Mouse (Mus musculus): ENCODE results near the gene Glo1. TPM values are rescaled to one million over a fixed set of nuclear protein-coding genes. Genes with fewer than 3 reads are reported as not detected.

Gene Glo1
- total RNA-seq, 4 experiments from 2014 or later, result 183 to 193 (median 187) TPM

DNA sequence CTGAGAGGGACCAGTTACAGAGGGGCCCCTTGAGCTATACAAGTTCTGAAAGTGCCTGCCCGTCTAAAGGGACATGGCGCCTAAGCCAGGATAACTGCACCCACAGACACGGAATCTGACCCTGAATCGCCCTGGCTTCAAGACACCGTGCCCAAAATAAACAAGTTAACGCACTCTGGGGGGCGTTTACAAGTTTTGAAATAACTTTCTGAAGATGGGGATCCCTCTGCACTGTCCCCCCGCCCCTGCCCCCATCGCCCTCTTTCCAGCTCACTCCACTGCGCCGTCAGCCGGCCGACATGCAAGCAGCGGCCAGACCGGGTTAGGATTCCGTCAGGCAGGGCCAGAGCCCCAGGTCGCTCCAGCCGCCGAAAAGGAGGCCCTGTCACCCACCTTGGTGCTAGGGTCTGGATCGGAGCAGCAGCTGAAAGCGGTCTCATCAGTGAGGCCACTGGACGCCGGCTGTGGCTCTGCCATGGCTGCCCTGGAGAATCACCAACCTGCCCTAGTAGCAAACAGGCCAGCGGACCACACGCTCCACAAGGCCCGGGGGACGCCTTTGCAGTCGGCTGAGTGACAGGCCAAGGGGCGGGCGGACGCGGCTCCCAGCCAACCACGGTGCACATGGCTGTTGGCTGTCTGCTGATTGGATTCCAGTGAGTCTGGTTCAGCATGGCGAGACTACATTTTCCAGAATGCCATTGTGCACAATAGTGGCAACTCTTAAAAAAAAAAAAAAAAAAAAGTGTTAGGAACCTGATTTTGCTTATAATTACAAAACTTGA, 14.4 kb downstream of the Glo1 start:
- peak; percentile 99 to 100 for DNase-seq (ENCODE audit: low spot score in 2 of 2)

GRCm38 (mm10) chr17:30611221-30612074, 15.2 kb downstream of the Glo1 start:
- DNase-seq (ENCODE audit: low spot score in 2 of 2), result no peak

- DNase-seq (ENCODE audit: low spot score in 2 of 2), result no peak
These were observed 15.9 kb downstream of the Glo1 start for GRCm38 (mm10) chr17:30610739-30611138.

GRCm38 (mm10) chr17:30609980-30610307, 16.7 kb downstream of the Glo1 start:
- DNase-seq (ENCODE audit: low spot score in 2 of 2), result no peak

DNA sequence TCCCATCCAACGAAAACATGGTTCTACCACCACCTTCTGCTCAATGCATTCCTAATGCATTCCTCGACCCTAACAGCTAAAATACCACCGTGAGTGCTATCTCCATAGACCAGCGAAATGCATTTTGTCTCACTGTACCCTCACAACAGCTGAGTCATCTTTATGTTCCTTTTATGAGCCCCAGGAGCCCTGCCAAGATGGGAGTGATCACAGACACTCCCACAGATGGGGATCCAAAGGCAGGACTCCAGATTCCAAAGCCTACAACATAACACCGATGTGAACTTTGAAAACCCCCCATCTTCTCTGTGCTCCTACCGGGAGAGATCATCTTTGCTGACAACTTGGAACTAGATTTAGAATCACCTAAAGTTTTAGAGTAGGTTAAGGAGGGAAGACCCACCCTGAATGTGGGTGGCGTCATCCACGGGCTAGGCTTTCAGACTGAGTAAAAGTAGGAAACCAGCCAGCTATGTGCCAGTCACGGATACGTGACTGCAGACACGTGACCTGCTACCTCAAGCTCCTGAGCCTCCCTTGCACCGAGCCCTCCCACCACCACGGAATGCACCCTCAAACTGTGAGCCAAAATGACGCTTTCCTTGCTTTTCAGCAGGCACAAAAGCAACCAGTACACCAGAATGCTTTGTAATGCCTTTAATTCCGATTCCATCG, 17.2 kb downstream of the Glo1 start:
- peak in 1 of 2 experiments; percentile 63 for DNase-seq (ENCODE audit: low spot score in 2 of 2)

DNA sequence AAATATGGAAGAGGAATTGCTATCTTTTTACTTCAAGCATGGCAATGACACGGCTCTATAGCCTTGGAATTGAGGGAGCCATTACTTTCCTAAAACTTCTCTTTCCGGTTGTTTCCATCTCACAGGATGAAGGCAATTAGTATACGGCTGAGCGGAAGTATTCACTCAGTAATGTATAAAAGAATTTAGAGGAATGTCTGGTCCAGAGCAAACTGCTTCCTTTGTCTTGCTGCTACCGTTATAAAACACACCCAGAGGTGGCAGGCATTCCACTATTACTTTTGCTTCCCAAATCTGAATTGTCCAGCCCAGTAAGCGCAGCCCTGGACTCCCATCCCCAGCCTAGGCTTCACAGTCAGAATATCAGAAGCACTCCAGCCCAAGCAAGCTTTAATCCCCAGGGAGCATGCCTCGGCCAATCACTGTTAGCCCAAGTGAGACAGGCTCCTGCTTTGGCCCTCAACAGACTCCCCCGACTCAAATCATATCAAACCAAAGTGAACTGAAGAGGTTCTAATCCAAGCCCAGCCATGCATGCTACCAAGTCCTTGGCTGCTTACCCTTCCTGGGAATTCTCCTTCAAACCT, 18.7 kb downstream of the Glo1 start:
- no peak for DNase-seq (ENCODE audit: low spot score in 2 of 2)

DNA sequence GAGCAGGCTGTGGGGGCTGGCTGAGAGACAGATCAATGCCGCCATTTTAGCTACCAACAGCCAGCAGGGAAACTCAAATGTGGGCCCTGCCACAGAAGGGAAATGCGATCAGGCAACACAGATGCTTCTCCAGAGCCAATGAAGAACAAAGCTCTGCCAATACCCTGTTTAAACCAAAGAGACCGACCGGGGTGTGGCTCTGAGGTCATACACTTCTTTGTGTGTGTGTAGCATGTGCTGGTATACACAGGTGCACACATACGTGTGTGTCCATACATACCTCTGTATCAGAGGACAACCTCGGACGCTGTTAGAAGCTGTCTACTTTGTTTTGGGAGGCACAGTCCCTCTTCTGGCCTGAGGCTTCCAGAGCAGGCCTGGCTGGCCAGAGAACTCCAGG, 19.3 kb downstream of the Glo1 start:
- no peak for DNase-seq (ENCODE audit: low spot score in 2 of 2)

DNA sequence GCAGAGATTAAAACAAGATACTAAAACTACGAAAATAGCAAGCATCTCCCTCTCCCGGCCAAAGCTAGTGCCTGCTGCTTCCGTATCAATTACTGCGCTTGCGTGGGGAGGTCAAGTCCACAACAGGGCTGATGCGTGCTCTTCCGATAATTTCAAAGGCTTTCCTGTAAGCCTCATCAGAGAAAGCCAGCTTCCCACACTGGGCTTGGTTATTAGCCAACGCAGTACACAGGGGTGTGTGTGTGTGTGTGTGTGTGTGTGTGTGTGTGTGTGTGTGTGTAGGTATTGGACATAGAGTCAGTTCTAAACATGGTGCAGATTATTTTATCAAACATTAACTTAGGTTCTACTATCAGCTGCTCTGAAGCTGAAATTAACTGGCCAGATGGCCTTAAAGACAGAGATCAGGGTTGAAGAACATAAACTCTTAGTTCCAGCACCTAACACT, 20.0 kb downstream of the Glo1 start:
- DNase-seq (ENCODE audit: low spot score in 2 of 2), result no peak

DNA sequence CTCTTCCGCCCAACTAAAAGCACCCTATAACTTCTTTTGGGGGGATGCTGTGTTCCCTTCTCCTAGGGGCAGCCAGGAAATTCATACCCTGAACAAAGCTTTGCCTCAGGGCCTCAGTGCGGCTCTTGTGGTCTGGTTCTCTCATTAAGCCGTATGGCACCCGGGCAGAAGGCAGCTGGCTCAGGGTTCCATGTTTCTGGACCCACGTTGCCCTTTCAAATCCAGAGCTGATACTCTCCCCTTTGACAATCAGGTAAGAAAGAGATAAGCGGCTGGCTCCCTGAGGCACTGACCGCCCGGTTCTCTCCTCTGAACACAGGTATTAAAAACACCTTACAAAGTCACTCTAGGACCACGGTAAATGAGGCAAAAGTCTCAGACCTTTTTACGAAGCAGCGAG, 20.5 kb downstream of the Glo1 start:
- no peak for DNase-seq (ENCODE audit: low spot score in 2 of 2)

GRCm38 (mm10) chr17:30605001-30605400, 21.7 kb downstream of the Glo1 start:
- DNase-seq (ENCODE audit: low spot score in 2 of 2), result no peak

- no peak for DNase-seq (ENCODE audit: low spot score in 2 of 2)
These were observed 22.4 kb downstream of the Glo1 start for GRCm38 (mm10) chr17:30604296-30604695.

DNA sequence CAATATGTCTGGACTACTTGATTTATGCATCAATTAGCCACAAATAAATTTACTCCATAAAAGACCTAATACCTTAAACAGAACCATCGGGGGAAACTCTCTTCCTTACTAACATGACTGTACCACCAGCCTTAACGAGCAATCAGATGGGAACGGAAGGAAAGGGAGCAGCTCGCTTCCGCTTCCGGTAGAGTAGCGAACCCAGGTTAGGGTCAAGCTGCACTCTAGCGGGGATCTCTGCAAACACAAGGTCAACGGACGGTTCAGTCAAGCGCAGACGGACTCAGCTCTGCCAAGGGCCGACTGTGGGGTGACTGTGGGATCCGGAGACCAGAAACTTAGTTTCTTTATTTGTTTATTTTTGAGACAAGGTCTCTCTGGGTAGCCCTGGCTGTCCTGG, 24.5 kb downstream of the Glo1 start:
- DNase-seq (ENCODE audit: low spot score in 2 of 2), result no peak

DNA sequence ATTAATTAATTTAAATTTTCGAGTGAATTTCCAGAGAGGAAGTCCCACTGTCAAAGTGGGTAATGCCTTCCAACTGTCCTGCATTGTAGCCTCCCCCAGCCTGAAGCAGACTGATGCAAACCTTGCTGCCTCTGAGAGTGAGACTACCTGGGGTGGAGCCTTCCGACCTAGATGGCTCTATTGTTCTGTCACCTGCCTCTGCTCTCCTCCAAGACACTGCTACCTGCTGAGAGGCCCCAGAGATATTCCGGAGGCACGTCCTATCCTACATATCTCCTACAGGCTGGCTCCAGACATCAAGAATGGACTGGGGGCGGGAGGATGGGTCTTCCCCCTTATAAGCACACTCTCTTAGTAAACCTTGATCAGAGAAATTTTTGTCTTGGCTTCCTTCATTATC, 28.4 kb downstream of the Glo1 start:
- DNase-seq (ENCODE audit: low spot score in 2 of 2), result no peak

DNA sequence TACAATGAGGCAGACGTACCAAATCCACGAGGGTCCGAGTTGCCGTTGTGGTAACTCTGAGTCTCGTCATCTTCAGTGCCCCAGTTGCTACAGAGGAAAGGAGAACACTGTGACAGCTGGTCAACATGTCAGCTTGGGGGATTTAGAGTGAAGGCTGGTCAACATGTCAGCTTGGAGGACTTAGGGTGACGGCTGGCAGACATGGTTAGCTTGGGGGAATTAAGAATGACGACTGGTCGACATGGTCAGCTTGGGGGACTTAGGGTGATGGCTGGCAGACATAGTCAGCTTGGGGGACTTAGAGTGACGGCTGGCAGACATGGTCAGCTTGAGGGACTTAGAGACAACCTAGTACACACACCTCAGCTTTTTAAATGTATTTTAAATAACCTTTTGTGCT, 28.9 kb downstream of the Glo1 start:
- no peak for DNase-seq (ENCODE audit: low spot score in 2 of 2)

DNA sequence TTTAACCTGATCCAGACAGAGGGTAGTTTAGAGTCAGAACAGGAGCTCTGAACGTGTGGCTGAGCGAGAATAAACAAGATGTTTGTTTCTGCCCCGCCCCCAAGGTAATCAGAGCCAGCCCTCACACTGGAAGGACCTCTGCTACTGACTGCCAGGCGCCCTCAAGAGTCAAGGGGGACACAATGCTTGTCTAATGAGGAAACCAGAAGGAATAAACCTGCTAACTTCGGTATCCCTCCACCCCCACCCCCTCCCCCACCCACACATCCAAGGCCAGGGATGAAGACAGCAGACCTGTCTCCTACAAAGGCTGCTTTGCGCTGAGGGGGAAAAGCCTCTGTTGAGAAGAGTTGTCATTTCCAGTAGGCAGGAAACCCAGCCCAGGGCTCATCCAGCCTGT, 31.8 kb downstream of the Glo1 start:
- DNase-seq (ENCODE audit: low spot score in 2 of 2), result no peak

DNA sequence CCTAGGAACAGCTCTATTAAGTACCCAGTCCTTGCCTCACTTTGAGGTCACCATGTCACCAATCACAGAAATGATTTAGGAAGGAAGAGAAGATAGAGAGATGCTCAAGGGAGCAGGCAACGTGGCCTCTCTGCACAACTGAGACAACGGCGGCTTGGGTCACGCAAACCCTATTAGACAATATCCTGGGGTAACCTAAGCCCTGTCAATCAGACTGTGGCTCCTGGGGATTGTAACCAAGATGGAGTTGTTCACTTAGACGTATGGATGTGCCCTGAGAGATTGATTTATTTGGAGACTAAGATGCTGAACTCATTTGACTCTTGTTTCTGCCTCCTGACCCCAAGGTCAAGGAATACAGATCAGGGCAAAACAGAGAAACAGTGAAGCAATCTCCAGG, 32.3 kb downstream of the Glo1 start:
- DNase-seq (ENCODE audit: low spot score in 2 of 2), result no peak

GRCm38 (mm10) chr17:30590417-30591198, 36.1 kb downstream of the Glo1 start:
- DNase-seq (ENCODE audit: low spot score in 2 of 2), result peak in 1 of 2 experiments; percentile 73

DNA sequence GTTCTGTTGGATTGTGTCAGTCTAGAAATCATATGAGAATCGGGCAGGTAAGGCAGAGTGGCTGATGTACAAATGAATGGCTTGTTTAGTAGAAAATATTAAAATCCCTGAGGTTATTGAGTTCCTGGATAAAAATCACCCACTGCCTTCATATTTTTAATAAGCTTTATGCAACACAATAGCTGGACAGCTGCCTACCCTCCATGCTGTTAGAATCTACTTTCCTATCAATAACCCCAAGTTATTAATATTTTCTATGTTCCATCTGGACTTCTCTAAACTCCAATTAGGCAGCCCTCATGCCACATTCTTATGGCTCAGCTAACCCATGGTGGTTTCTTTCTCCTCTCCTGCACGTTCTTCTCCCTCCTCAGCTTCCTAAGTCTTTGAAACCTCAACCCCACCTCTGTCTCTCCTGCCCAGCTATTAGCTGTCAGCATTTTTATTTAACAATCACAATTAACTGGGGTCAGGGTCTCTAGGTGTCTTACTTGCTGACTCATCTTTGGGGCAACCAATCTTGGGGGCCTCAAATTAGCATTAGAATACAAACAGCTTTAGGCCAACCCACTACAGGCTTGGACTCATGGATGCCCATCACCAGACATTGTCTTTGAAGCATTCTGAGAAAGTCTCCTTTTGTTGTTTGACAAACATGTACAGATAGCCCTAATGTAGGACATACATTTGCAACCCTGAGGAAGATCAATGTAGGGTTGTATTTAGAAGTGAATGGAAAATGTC, 43.2 kb downstream of the Glo1 start:
- DNase-seq (ENCODE audit: low spot score in 2 of 2), result no peak

DNA sequence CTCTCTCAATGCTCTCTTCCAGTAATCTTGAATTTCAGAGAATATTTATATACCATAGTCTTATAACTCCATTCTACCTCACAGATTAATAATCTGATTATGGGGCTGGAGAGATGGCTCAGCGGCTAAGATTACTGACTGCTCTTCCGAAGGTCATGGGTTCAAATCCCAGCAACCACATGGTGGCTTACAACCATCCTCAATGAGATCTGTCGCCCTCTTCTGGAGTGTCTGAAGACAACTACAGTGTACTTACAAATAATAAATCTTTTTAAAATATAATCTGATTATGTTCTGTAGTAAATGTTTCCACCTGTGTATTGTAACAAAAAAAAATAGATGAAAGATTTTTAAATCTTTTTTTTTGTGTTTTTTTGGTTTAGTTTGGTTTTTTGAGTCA, 44.4 kb downstream of the Glo1 start:
- no peak for DNase-seq (ENCODE audit: low spot score in 2 of 2)

- peak; percentile 88 to 89 for DNase-seq (ENCODE audit: low spot score in 2 of 2)
These were observed 45.5 kb downstream of the Glo1 start for GRCm38 (mm10) chr17:30581201-30581600.

All from layer of hippocampus, adult 8-10 months (tissue).